Comparison of ENCODE assay signal across 8 mouse cellular contexts in the genomic region with DNA sequence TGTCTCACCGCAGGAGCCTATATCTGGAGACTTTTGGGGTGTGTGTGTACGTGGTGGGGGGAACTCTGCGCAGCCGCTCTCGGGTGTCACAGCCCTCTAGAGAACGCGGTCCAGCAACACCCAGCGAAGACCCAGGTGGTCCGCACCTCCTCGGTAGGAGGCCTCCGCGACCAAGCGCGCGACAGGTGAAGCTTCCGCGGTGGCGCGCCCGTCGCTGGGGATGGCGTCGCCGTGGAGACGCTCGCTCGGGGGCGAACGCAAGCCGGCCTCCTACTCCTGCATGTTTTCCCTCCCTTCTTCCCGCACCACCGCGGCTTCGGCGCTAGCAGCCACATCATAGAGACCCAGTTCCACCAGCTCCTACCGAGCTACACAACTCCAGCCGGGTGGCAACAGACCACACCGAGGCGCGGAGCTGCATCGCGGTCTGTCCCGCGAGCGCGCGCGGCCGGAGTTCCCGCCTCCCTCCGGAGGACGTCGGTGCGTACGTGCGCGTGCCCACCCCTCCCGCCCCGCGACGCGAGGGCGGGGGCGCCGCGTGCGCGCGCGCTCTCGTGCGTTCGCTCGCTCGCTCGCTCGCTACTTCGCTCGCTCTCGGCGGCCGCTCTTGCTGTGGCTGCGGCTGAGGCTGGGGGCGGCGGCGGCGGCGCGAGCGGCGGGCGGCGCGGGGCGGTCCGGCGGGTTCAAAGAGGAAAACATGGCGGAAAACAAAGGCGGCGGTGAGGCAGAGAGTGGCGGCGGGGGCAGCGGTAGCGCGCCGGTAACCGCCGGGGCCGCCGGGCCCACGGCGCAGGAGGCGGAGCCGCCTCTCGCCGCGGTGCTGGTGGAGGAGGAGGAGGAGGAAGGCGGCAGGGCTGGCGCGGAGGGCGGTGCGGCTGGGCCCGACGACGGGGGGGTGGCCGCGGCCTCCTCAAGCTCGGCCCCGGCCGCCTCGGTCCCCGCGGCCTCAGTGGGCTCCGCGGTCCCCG. TPM values are rescaled to one million over a fixed set of nuclear protein-coding genes. Genes with fewer than 3 reads are reported as not detected.
DNase-seq lines count a peak whose midpoint lies in the region; ATAC-seq and TF ChIP-seq lines count a peak whose summit lies in the region.

A gene (plus strand): TSS at position 112 of the 968 bp plus-strand sequence.

- H3K4me3 ChIP-seq in cortical plate, adult 2 months (ENCODE audit: insufficient read depth, low read length): peak within 1 kb of the TSS; percentile 84

- no peak for TF ChIP-seq CTCF in cortical plate, adult 2 months (IDR thresholded peaks at IDR 0.05; ENCODE audit: extremely low read depth, insufficient read depth, low read length)

- peaks cover 5% of the 10 kb centered on the region; the same call in 1 of the 2 replicates for H3K4me1 ChIP-seq in cortical plate, adult 2 months (ENCODE audit: control insufficient read depth, insufficient read depth, low read length)

- ATAC-seq in activated CD4-positive, CD25-positive, alpha-beta regulatory T cell, adult 4 months: peak; percentile 57
- peak; percentile 71 for ATAC-seq in megakaryocyte progenitor cell, adult 5-6 weeks (replicated peaks; ENCODE audit: poor library complexity)

- peak within 1 kb of the TSS; percentile 98 for H3K27ac ChIP-seq in cortical plate, adult 2 months (ENCODE audit: insufficient read depth, low read length)

- DNase-seq in gastrocnemius, postnatal 10 days: peak; percentile 90
- DNase-seq in induced T-regulatory cell, adult 2 months (ENCODE audit: low read depth): peak; percentile 95
- peak; percentile 61 to 82 for DNase-seq in left cerebral cortex, adult 9 months (ENCODE audit: low spot score in 2 of 2)
- DNase-seq in right cerebral cortex, postnatal 14 days: peak; percentile 89
- DNase-seq in urinary bladder, postnatal 36 days (ENCODE audit: low spot score in 2 of 2): peak; percentile 82 to 83

- peak; percentile 79 for TF ChIP-seq POLR2A in cortical plate, adult 2 months (IDR thresholded peaks at IDR 0.05; ENCODE audit: extremely low read depth, insufficient read depth, low read length)

RNA-seq across cellular contexts. Expression of the gene that starts here (rescaled TPM):
- polyA plus RNA-seq in activated CD4-positive, CD25-positive, alpha-beta regulatory T cell, adult 4 months (2017; shearing (Covaris generic)): 10 to 100 TPM; 51.4 to 52.6 TPM
- polyA plus RNA-seq in cortical plate, adult 2 months (2012; rRNA removed): 16.5 and 16.8 TPM in 2 replicates
- 10 to 100 TPM; 13.9 to 18.0 TPM for total RNA-seq in gastrocnemius, postnatal 10 days (2021)
- 97.0 and 110 TPM in 2 replicates for total RNA-seq in megakaryocyte progenitor cell, adult 5-6 weeks (2015)
- 47.9 and 54.6 TPM in 2 replicates for total RNA-seq in megakaryocyte progenitor cell, adult 5-6 weeks (2017)

Comparison
In these comparisons a context has a peak if more than half of its experiments do, and no peak if none do; other contexts are left out.
1. Peak in every context shown above with its lines: DNase-seq, ATAC-seq, H3K4me3 ChIP-seq and H3K27ac ChIP-seq.